Mouse (Mus musculus): ENCODE measurements at regions not wholly inside any gene's neighbourhood (a gene's known extent, or its start where the extent isn't known, plus 50 kb on each side); places are given as distances from the start of the nearest gene placed in this dataset.

DNA sequence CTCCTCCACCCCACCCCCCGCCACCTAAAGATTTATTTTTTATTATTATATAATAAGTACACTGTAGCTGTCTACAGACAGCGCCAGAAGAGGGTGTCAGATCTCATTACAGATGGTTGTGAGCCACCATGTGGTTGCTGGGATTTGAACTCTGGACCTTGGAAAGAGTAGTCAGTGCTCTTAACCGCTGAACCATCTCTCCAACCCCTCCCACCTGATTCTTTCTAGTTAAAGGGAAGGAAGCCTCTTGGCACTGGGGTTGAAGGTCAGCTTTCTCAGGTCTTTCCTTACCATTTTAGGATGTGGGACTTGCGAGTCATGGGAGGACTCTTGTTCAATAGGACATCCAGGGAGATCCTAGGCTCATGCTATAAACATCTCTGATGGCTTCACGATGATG lies 54.7 kb downstream of the Hes1 start:
- no peak overlapping the region for H3K9ac ChIP-seq (ENCODE audit: insufficient read depth, low read depth, low read length, poor library complexity, severe bottlenecking)
- H3K27ac ChIP-seq (ENCODE audit: insufficient read depth, low read depth, low read length, poor library complexity, severe bottlenecking): no peak overlapping the region
- no peak for DNase-seq (ENCODE audit: low read depth, low spot score)
- in situ Hi-C loops (cut with MboI; ENCODE audit: low sequenced_read_pairs in 2 of 2, unreplicated experiment in 2 of 2): no loop called here
- H3K4me1 ChIP-seq (ENCODE audit: control insufficient read depth in 2 of 2, insufficient read depth in 2 of 2, low read length in 2 of 2, poor library complexity in 1 of 2): peaks cover 0 to 11% of the 10 kb centered on the region in 2 experiments; a peak in 2 of 4 replicates
- no peaks in the 10 kb centered on the region for H3K36me3 ChIP-seq (ENCODE audit: control insufficient read depth, insufficient read depth, low read length, poor library complexity, severe bottlenecking)
- TF ChIP-seq HCFC1 (IDR thresholded peaks at IDR 0.05; ENCODE audit: borderline replicate concordance, insufficient read depth, low read length) (no peak), CHD2 (IDR thresholded peaks at IDR 0.05; ENCODE audit: low read depth, low read length) (no peak), ZNF384 (IDR thresholded peaks at IDR 0.05; ENCODE audit: low read depth, low read length) (no peak), MAFK (IDR thresholded peaks at IDR 0.05; ENCODE audit: insufficient read depth, low read depth, low read length) (no peak)
- H3K4me3 ChIP-seq (ENCODE audit: insufficient read depth in 1 of 2, low read depth in 1 of 2, low read length in 2 of 2, poor library complexity in 1 of 2, severe bottlenecking in 1 of 2): no peak overlapping the region
- H3K9me3 ChIP-seq (ENCODE audit: control insufficient read depth, insufficient read depth, low read depth, low read length): no peaks in the 10 kb centered on the region

DNA sequence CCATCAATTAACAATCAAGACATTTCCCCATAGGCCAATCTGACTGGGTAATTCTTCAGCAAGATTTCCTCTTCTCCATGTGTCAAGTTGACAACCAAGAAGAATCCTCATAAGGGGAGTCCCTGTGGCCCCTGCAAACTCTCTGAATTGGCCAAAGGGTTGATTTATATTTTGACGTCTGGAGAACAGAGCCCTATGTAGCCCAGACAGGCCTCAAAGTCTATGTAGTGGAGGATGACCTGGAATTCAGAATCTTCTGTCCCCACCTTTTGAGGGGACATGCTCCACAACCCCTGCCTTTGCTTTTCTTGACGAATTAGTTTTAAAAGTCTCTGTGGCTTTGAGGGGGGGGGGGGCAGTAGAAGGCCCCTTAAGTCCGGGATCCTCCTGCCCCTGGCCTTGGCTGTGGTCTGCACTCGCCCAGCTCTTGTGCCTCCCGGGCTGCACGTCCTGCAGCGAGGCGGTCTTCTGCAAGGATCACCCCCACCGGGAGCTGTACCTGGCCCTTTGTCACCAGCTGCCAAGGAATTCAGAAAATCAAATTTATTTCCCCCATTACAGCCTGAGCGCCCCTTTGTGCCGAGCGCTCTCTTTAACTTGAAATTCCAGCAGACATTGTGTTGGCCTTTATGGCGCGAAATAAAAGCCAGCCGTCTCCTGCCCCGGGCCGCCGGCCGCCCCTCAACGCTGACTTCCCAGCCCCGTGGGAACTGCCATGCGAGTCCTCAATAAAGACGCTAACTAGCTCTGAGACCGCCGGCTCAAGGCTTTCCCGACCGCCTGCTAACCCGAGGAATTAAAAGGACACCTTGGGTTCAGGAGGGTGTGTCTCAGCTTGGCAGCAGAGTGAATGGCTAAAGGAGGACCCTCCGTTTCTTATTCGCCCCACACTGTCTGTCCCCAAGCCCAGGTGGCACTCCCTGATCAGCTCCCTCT lies 56.4 kb downstream of the Hes1 start:
- in situ Hi-C loops (cut with MboI; ENCODE audit: low sequenced_read_pairs in 2 of 2, unreplicated experiment in 2 of 2): no loop called here
- Histone ChIP-seq H3K9me3 (ENCODE audit: control insufficient read depth, insufficient read depth, low read depth, low read length) (no peaks in the 10 kb centered on the region), H3K4me3 (ENCODE audit: insufficient read depth in 1 of 2, low read depth in 1 of 2, low read length in 2 of 2, poor library complexity in 1 of 2, severe bottlenecking in 1 of 2) (peak overlapping the region; percentile 35 to 42; a peak in 2 of 4 replicates), H3K9ac (ENCODE audit: insufficient read depth, low read depth, low read length, poor library complexity, severe bottlenecking) (no peak overlapping the region; the same call in 1 of the 2 replicates), H3K27ac (ENCODE audit: insufficient read depth, low read depth, low read length, poor library complexity, severe bottlenecking) (no peak overlapping the region), H3K36me3 (ENCODE audit: control insufficient read depth, insufficient read depth, low read length, poor library complexity, severe bottlenecking) (no peaks in the 10 kb centered on the region), H3K4me1 (ENCODE audit: control insufficient read depth in 2 of 2, insufficient read depth in 2 of 2, low read length in 2 of 2, poor library complexity in 1 of 2) (peaks cover 0 to 11% of the 10 kb centered on the region in 2 experiments; a peak in 2 of 4 replicates)
- no peak for DNase-seq (ENCODE audit: low read depth, low spot score)
- TF ChIP-seq ZC3H11A (IDR thresholded peaks at IDR 0.05; ENCODE audit: borderline replicate concordance, low read depth, low read length): no peak
- no peak for TF ChIP-seq ZNF384 (IDR thresholded peaks at IDR 0.05; ENCODE audit: low read depth, low read length)

DNA sequence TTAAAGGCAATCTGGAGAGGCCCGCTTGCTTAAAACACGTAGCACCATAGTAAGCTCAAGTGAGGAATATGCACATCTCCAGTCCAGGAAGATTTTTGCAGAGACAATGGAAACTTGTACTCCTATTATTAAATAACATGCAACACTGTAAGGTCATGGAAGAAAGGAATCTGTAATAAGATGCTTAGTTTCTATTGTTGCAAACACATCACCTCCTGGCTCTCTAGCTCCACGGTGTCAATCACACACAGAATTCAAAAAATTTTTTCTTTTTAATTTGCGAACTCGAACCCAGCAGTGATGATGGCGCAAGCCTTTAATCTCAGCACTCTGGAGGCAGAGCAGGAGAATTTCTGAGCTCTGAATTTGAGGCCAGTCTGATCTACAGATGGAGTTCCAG lies 57.4 kb downstream of the Hes1 start:
- no peak overlapping the region for H3K4me3 ChIP-seq (ENCODE audit: insufficient read depth in 1 of 2, low read depth in 1 of 2, low read length in 2 of 2, poor library complexity in 1 of 2, severe bottlenecking in 1 of 2)
- H3K27ac ChIP-seq (ENCODE audit: insufficient read depth, low read depth, low read length, poor library complexity, severe bottlenecking): no peak overlapping the region
- H3K9ac ChIP-seq (ENCODE audit: insufficient read depth, low read depth, low read length, poor library complexity, severe bottlenecking): no peak overlapping the region
- TF ChIP-seq ZNF384 (IDR thresholded peaks at IDR 0.05; ENCODE audit: low read depth, low read length) (no peak), ZC3H11A (IDR thresholded peaks at IDR 0.05; ENCODE audit: borderline replicate concordance, low read depth, low read length) (no peak), MAFK (IDR thresholded peaks at IDR 0.05; ENCODE audit: insufficient read depth, low read depth, low read length) (no peak), HCFC1 (IDR thresholded peaks at IDR 0.05; ENCODE audit: borderline replicate concordance, insufficient read depth, low read length) (no peak), CHD2 (IDR thresholded peaks at IDR 0.05; ENCODE audit: low read depth, low read length) (no peak)
- H3K36me3 ChIP-seq (ENCODE audit: control insufficient read depth, insufficient read depth, low read length, poor library complexity, severe bottlenecking): no peaks in the 10 kb centered on the region
- in situ Hi-C loops (cut with MboI; ENCODE audit: low sequenced_read_pairs in 2 of 2, unreplicated experiment in 2 of 2): no loop called here
- H3K9me3 ChIP-seq (ENCODE audit: control insufficient read depth, insufficient read depth, low read depth, low read length): no peaks in the 10 kb centered on the region
- DNase-seq (ENCODE audit: low read depth, low spot score): no peak
- peaks cover 0 to 11% of the 10 kb centered on the region in 2 experiments; a peak in 2 of 4 replicates for H3K4me1 ChIP-seq (ENCODE audit: control insufficient read depth in 2 of 2, insufficient read depth in 2 of 2, low read length in 2 of 2, poor library complexity in 1 of 2)

DNA sequence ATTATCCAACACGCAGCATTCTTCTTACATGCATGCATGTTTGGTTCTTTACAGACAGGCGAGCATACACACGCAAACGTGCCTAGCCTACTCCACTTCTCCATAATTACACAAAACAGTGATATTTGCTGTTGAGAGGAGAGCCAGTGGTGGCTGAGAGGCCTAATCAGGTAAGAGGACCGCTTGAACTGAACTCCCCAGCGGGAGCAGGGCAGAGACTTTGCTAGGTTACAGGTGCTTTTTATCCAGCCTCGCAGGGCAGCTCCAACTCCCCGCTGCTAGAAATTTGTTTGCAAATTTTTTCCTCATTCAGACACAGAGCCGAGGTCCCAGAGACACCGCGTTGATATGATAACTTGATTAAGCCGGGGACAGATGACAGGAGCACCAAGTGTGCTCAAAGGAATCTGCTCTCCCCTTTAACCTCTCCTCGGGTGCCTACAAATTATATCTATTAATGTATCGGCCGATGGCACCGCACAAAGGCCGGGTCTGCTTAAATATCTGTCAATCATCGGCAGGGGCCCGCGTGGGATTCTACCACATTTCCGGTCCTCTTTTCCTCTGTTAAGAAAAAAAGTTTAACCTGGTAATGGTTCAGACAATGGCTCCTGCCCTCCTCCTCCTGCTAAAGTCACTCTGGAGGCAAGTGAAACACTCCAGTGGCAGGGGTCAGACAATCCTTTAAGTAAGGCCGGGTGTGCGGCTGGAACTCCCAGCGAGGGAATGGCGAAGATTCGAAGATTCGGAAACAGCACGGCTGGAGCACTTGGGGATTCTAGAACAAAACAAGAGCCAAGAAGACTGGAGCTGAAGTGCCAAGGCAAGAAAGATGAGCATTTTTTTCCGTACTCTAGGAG lies 58.3 kb downstream of the Hes1 start:
- H3K27ac ChIP-seq (ENCODE audit: insufficient read depth, low read depth, low read length, poor library complexity, severe bottlenecking): no peak overlapping the region

More for the DNA sequence above, 58.3 kb downstream of the Hes1 start:
- in situ Hi-C loops (cut with MboI; ENCODE audit: low sequenced_read_pairs in 2 of 2, unreplicated experiment in 2 of 2): no loop called here
- no peaks in the 10 kb centered on the region for H3K36me3 ChIP-seq (ENCODE audit: control insufficient read depth, insufficient read depth, low read length, poor library complexity, severe bottlenecking)
- peaks cover 0 to 11% of the 10 kb centered on the region in 2 experiments; a peak in 2 of 4 replicates for H3K4me1 ChIP-seq (ENCODE audit: control insufficient read depth in 2 of 2, insufficient read depth in 2 of 2, low read length in 2 of 2, poor library complexity in 1 of 2)
- no peak overlapping the region for H3K9ac ChIP-seq (ENCODE audit: insufficient read depth, low read depth, low read length, poor library complexity, severe bottlenecking)
- no peaks in the 10 kb centered on the region for H3K9me3 ChIP-seq (ENCODE audit: control insufficient read depth, insufficient read depth, low read depth, low read length)
- no peak for DNase-seq (ENCODE audit: low read depth, low spot score)
- TF ChIP-seq ZC3H11A (IDR thresholded peaks at IDR 0.05; ENCODE audit: borderline replicate concordance, low read depth, low read length): no peak
- no peak for TF ChIP-seq HCFC1 (IDR thresholded peaks at IDR 0.05; ENCODE audit: borderline replicate concordance, insufficient read depth, low read length)
- TF ChIP-seq MAFK (IDR thresholded peaks at IDR 0.05; ENCODE audit: insufficient read depth, low read depth, low read length): no peak
- no peak for TF ChIP-seq ZNF384 (IDR thresholded peaks at IDR 0.05; ENCODE audit: low read depth, low read length)
- no peak for TF ChIP-seq CHD2 (IDR thresholded peaks at IDR 0.05; ENCODE audit: low read depth, low read length)
- H3K4me3 ChIP-seq (ENCODE audit: insufficient read depth in 1 of 2, low read depth in 1 of 2, low read length in 2 of 2, poor library complexity in 1 of 2, severe bottlenecking in 1 of 2): no peak overlapping the region

All from ES-E14 (cell line).